Mouse (Mus musculus): ENCODE data around the gene Klrb1c. TPM values are rescaled to one million over a fixed set of nuclear protein-coding genes. Genes with fewer than 3 reads are reported as not detected.

Klrb1c gene
- polyA plus RNA-seq (2015; fragmentation: Nextera tagmentation; extraction: Ambion mirVana), result 0.64 and 1.1 TPM in 2 replicates

DNA sequence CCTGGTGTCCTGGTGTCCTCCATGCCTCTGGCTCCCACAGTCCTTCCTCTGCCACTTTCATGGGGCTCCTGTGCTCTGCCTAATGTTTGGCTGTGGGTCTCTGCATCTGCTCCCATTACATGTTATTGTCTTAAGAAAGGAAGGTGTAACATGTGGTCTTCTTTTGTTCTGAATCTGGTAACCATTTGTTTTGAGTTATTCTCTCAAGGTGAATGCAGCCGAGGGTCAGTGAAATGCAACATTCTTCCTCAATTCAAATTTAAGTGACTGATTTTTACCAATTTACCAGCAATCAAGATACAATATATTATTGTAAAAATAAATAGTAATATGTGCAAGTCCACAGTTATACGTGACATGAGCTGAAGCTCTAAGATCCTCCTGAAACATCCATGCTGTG lies at the start of gene Klrb1c:
Gene Klrb1c (minus strand): TSS at position 101 of the 400 bp plus-strand sequence.
- no peaks in the 10 kb centered on the region for H3K36me3 ChIP-seq (replicated peaks; ENCODE audit: insufficient read depth, low read length)
- no peaks in the 10 kb centered on the region for H3K9me3 ChIP-seq (ENCODE audit: low read length)
- no peak within 1 kb of the TSS for H3K9ac ChIP-seq (replicated peaks)
- TF ChIP-seq CTCF (IDR thresholded peaks at IDR 0.05; ENCODE audit: low read depth), result no peak
- TF ChIP-seq EP300 (IDR thresholded peaks at IDR 0.05; ENCODE audit: low read depth), result no peak
- ATAC-seq, result no peak
- no peak for DNase-seq
- no peak within 1 kb of the TSS for H3K4me3 ChIP-seq (ENCODE audit: low read depth, low read length)
- H3K4me1 ChIP-seq (ENCODE audit: insufficient read depth), result peaks cover 7% of the 10 kb centered on the region; the same call in 1 of the 2 replicates
- no peak within 1 kb of the TSS for H3K4me2 ChIP-seq (ENCODE audit: low read depth, low read length)
- WGBS (ENCODE audit: insufficient replicate concordance), result 73% methylated on average over 2 of the region's 2 CpGs
- no peaks in the 10 kb centered on the region for H3K27me3 ChIP-seq (ENCODE audit: insufficient read depth, low read length)
- no peak within 1 kb of the TSS for H3K27ac ChIP-seq (ENCODE audit: low read depth)

DNA sequence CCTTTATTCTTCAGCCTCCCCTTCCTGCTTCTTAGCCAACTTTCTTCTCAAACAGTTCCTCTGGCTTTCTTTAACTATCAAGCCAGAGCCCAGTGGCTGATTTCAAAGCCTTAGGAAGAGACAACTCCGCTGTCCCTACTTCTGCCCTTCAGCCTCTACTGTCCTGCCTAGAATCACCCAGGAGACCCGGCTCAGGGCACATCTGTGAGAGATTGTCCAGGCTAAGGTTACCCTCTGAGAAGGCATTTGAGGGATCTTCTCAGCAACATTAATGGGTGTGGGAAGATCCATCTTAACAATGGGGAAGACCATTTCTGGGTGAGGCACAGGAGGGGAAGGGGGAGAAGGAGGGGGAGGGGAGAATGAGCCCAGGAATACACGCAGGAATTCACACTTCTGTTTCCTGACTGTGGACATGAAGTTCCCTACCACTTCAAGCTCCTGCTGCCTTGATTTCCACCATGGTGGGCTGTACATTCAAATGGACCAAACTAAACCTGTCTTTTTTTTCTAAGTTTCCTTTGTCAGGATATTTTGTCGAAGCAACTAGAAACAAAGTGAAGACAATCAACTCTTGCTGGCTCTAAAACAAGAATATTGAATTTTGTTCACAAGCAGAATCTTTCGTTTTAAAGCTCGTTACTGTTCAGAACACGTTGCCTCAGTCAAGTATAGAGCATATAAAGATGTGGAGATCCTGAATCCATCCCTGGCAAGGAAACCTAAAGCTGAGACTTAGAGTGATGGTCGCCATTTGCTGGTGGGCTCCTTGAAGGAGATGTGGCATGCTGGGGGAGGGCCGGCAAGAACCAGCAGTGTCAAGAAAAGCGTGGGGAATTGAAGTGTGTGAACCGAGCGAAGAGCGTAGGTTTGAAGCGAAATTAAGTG lies 48.7 kb upstream of the Klrb1c start:
- peak overlapping the region; percentile 76; the same call in 1 of the 2 replicates for H3K9ac ChIP-seq (replicated peaks)
- peak overlapping the region; percentile 93 for H3K4me2 ChIP-seq (ENCODE audit: low read depth, low read length)
- peak overlapping the region; percentile 61 for H3K4me3 ChIP-seq (ENCODE audit: low read depth, low read length)
- 0 out of 2 replicates have a peak, but pooled peaks cover 3% of the 10 kb centered on the region for H3K27me3 ChIP-seq (ENCODE audit: insufficient read depth, low read length)
- no peak for DNase-seq
- no peaks in the 10 kb centered on the region for H3K9me3 ChIP-seq (ENCODE audit: low read length)
- peak overlapping the region; percentile 18; the same call in 1 of the 2 replicates for H3K27ac ChIP-seq (ENCODE audit: low read depth)
- H3K36me3 ChIP-seq (replicated peaks; ENCODE audit: insufficient read depth, low read length), result no peaks in the 10 kb centered on the region
- ATAC-seq, result no peak
- TF ChIP-seq EP300 (IDR thresholded peaks at IDR 0.05; ENCODE audit: low read depth), result no peak
- TF ChIP-seq CTCF (IDR thresholded peaks at IDR 0.05; ENCODE audit: low read depth), result no peak
- WGBS (ENCODE audit: insufficient replicate concordance), result 5% methylated on average over 14 of the region's 14 CpGs
- peaks cover 37% of the 10 kb centered on the region for H3K4me1 ChIP-seq (ENCODE audit: insufficient read depth)

DNA sequence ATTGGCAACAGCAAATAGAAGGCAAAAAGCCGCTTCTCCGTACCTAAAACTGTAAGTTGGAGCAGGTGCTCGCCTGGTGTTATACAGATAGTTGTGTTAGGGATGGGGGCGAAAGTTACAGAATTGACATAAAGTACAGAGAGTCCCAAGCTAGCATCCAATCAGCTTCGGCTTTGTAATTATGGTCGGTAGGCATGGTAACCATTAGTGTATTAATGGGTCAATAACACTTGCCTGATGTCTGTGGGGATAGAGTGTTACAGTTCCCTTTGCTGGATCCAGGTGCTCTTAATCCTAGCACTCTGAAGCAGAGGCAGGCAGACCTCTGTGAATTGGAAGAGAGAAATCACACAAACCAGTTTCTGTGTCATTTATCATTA lies 47.9 kb upstream of the Klrb1c start:
- Histone ChIP-seq H3K9me3 (ENCODE audit: low read length) (no peaks in the 10 kb centered on the region), H3K9ac (replicated peaks) (no peak overlapping the region), H3K4me1 (ENCODE audit: insufficient read depth) (peaks cover 31% of the 10 kb centered on the region), H3K4me2 (ENCODE audit: low read depth, low read length) (peak overlapping the region; percentile 93; the same call in 1 of the 2 replicates), H3K4me3 (ENCODE audit: low read depth, low read length) (no peak overlapping the region), H3K27me3 (ENCODE audit: insufficient read depth, low read length) (0 out of 2 replicates have a peak, but pooled peaks cover 8% of the 10 kb centered on the region), H3K27ac (ENCODE audit: low read depth) (no peak overlapping the region), H3K36me3 (replicated peaks; ENCODE audit: insufficient read depth, low read length) (no peaks in the 10 kb centered on the region)
- no peak for DNase-seq
- no peak for TF ChIP-seq CTCF (IDR thresholded peaks at IDR 0.05; ENCODE audit: low read depth)
- no peak for TF ChIP-seq EP300 (IDR thresholded peaks at IDR 0.05; ENCODE audit: low read depth)
- no peak for ATAC-seq
- 67% methylated on average over 6 of the region's 6 CpGs for WGBS (ENCODE audit: insufficient replicate concordance)

DNA sequence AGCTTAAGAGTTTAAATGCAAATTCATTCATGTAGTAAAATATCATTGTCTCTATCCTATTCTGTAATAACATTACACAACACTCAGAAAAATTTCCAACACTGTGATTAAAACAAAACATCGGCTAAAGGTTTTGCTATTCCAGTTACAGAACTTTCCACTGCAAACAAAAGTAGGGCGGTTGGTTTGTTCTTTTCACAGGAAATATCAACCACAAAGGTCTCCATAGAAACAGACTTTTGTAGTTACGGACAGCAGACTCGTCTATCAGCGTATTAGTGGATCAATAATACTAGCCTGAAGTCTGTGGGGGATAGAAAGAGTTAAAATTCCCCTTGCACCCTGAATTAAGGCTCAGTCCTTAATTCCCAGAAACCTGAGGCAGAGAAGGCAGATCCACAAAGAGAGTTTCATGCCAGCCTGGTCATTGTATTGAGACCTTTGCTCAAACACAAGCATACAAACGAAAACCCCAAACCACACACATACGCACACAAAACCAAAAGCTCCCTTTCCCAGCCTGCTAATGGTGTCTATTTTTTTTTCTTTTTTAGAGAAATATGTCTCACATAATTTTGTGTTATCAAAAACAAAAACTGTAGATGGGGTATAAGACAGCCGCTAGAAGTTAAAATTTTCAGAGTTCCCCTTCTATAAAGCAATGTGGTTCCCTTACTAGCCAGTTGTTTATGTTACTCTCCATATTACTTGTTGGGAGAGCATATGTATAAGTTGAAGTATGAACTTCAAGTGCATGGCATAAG lies 47.4 kb upstream of the Klrb1c start:
- 0 out of 2 replicates have a peak overlapping the region, but pooled peaks have one; percentile 19 for H3K27ac ChIP-seq (ENCODE audit: low read depth)
- no peak overlapping the region for H3K4me3 ChIP-seq (ENCODE audit: low read depth, low read length)
- DNase-seq, result no peak
- H3K9ac ChIP-seq (replicated peaks), result no peak overlapping the region
- no peaks in the 10 kb centered on the region for H3K9me3 ChIP-seq (ENCODE audit: low read length)
- H3K36me3 ChIP-seq (replicated peaks; ENCODE audit: insufficient read depth, low read length), result no peaks in the 10 kb centered on the region
- no peak for ATAC-seq
- 24% methylated on average over 8 of the region's 8 CpGs for WGBS (ENCODE audit: insufficient replicate concordance)
- H3K27me3 ChIP-seq (ENCODE audit: insufficient read depth, low read length), result 0 out of 2 replicates have a peak, but pooled peaks cover 8% of the 10 kb centered on the region
- peaks cover 26% of the 10 kb centered on the region for H3K4me1 ChIP-seq (ENCODE audit: insufficient read depth)
- peak overlapping the region; percentile 42; the same call in 1 of the 2 replicates for H3K4me2 ChIP-seq (ENCODE audit: low read depth, low read length)
- TF ChIP-seq CTCF (IDR thresholded peaks at IDR 0.05; ENCODE audit: low read depth) (no peak), EP300 (IDR thresholded peaks at IDR 0.05; ENCODE audit: low read depth) (no peak)

DNA sequence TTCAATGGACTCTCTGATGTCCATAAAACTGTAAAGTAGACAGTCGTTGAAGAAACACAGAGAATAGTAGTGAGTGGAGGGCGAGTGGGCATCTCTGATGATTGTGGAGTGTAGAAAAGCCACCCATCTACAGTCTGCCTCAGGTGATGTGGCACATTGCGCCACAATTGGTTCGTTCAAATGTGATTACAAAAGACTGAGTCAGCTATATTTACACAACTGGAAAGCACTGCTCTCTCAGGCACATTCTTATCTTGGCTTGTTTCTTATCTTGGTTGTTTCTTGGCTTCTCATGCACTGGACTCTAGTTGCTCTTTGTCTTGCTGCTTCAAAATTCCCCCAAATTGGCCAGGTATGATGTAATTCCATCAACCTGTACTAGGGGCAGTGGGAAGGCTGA lies 46.6 kb upstream of the Klrb1c start:
- no peak for TF ChIP-seq EP300 (IDR thresholded peaks at IDR 0.05; ENCODE audit: low read depth)
- no peak for TF ChIP-seq CTCF (IDR thresholded peaks at IDR 0.05; ENCODE audit: low read depth)
- WGBS (ENCODE audit: insufficient replicate concordance), result 38% methylated on average over 4 of the region's 4 CpGs
- Histone ChIP-seq H3K27ac (ENCODE audit: low read depth) (no peak overlapping the region), H3K4me3 (ENCODE audit: low read depth, low read length) (no peak overlapping the region), H3K36me3 (replicated peaks; ENCODE audit: insufficient read depth, low read length) (no peaks in the 10 kb centered on the region), H3K9ac (replicated peaks) (no peak overlapping the region), H3K4me1 (ENCODE audit: insufficient read depth) (peaks cover 26% of the 10 kb centered on the region), H3K27me3 (ENCODE audit: insufficient read depth, low read length) (0 out of 2 replicates have a peak, but pooled peaks cover 12% of the 10 kb centered on the region), H3K9me3 (ENCODE audit: low read length) (no peaks in the 10 kb centered on the region), H3K4me2 (ENCODE audit: low read depth, low read length) (no peak overlapping the region)
- ATAC-seq (no peak), DNase-seq (no peak)

DNA sequence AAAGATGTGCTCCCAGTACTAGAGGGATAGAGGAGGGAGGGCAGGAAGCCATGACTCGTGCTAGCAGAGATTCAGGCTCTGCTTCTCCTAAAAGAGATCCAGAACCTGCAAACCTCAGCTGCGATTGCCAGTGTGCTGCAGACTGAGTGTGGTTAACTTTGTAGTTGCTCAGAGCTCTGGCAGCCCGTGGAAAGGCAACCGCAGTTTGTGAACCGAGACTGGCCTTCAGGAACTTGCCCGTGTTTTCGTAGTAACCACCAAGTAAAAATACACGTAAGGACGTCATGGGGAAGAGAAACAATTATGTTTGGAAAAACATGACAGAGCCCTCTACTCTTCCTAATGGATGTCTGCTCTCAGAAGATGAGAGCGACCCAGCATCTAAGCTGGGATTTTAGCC lies 44.0 kb upstream of the Klrb1c start:
- peaks cover 26% of the 10 kb centered on the region for H3K4me1 ChIP-seq (ENCODE audit: insufficient read depth)
- DNase-seq, result no peak
- ATAC-seq, result no peak
- 64% methylated on average over 10 of the region's 10 CpGs for WGBS (ENCODE audit: insufficient replicate concordance)
- no peak overlapping the region for H3K4me3 ChIP-seq (ENCODE audit: low read depth, low read length)
- H3K36me3 ChIP-seq (replicated peaks; ENCODE audit: insufficient read depth, low read length), result no peaks in the 10 kb centered on the region
- H3K9ac ChIP-seq (replicated peaks), result no peak overlapping the region
- TF ChIP-seq CTCF (IDR thresholded peaks at IDR 0.05; ENCODE audit: low read depth) (no peak), EP300 (IDR thresholded peaks at IDR 0.05; ENCODE audit: low read depth) (no peak)
- no peak overlapping the region for H3K27ac ChIP-seq (ENCODE audit: low read depth)
- H3K9me3 ChIP-seq (ENCODE audit: low read length), result no peaks in the 10 kb centered on the region
- H3K4me2 ChIP-seq (ENCODE audit: low read depth, low read length), result no peak overlapping the region
- H3K27me3 ChIP-seq (ENCODE audit: insufficient read depth, low read length), result 0 out of 2 replicates have a peak, but pooled peaks cover 12% of the 10 kb centered on the region
